Mouse (Mus musculus) liver, embryonic 12.5 days (tissue): Measurements from ENCODE around the gene Gm10309. TPM values are rescaled to one million over a fixed set of nuclear protein-coding genes. Genes with fewer than 3 reads are reported as not detected.

Experiments used
- ATAC-seq: fragments of 200-750 bp; cut with Nextera tagmentation; 2 replicates; pipeline ENCODE4 v1.8.0; 2017; ENCODE audit warnings: moderate number of reproducible peaks, mild to moderate bottlenecking, moderate library complexity
- H3K27ac ChIP-seq: fragments of 300-500 bp; sonication (generic); 2 replicates; pipeline ENCODE4 v1.5.1; 2016; ENCODE audit warnings: mild to moderate bottlenecking
- H3K27me3 ChIP-seq: fragments of 300-500 bp; sonication (generic); replicated peaks from 2 replicates; pipeline ENCODE4 v1.6.1; 2016; ENCODE audit warnings: mild to moderate bottlenecking, moderate library complexity
- H3K36me3 ChIP-seq: fragments of 300-500 bp; sonication (generic); 2 replicates; pipeline ENCODE4 v1.6.1; 2016; ENCODE audit warnings: mild to moderate bottlenecking, moderate library complexity
- H3K4me1 ChIP-seq: fragments of 300-500 bp; sonication (generic); 2 replicates; pipeline ENCODE4 v1.6.1; 2016
- H3K4me2 ChIP-seq: fragments of 300-500 bp; sonication (generic); 2 replicates; pipeline ENCODE4 v1.6.1; 2016; ENCODE audit warnings: mild to moderate bottlenecking, moderate library complexity
- H3K4me3 ChIP-seq: fragments of 300-500 bp; sonication (generic); 2 replicates; pipeline ENCODE4 v1.5.1; 2016; ENCODE audit warnings: mild to moderate bottlenecking, moderate library complexity
- H3K9ac ChIP-seq: fragments of 300-500 bp; sonication (generic); 2 replicates; pipeline ENCODE4 v1.6.1; 2016; ENCODE audit warnings: mild to moderate bottlenecking, moderate library complexity
- H3K9me3 ChIP-seq: fragments of 300-500 bp; sonication (generic); replicated peaks from 2 replicates; pipeline ENCODE4 v1.6.1; 2016; ENCODE audit warnings: mild to moderate bottlenecking, moderate library complexity
- WGBS: fragments of 180-500 bp; shearing (Covaris S2); methylation state at CpG from one replicate; pipeline ENCODE4 v1.1.7; 2016; ENCODE audit not compliant: insufficient replicate concordance; 5-methylcytosine and 5-hydroxymethylcytosine counted together
- polyA plus RNA-seq: library from polyadenylated mRNA; unstranded; fragments of >200 nt; fragmentation: Nextera tagmentation; extraction: Ambion mirVana; gene quantifications from 2 replicates; pipeline ENCODE4 v1.2.1, GENCODE M21; 2016

Gm10309 gene
- polyA plus RNA-seq, 1 experiment from 2014 or later, result 0.07 TPM

DNA sequence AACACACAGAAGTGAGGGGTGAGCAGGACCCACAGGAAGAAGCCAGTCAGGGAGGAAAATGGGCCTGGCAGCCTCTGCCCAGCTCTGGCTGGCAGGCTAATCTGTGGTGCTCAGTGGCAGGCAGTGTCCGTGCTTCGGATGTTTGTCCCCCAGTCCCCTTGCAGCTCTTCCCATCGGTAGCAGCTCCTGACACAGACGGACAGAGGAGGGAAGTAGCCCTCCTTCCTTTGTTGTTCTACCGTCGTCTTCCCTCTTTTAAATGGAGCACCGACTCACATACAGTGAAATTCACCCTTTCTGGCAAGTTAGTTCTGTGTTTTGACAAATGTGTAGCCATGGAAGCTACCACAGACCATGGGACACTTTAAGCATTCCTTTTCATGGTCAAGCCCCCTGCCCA is 38.2 kb downstream of the Gm10309 start:
- peaks cover 14% of the 10 kb centered on the region for H3K4me1 ChIP-seq
- H3K9me3 ChIP-seq, result no peaks in the 10 kb centered on the region
- H3K36me3 ChIP-seq, result no peaks in the 10 kb centered on the region
- H3K4me3 ChIP-seq, result no peak overlapping the region
- H3K27me3 ChIP-seq, result no peaks in the 10 kb centered on the region
- no peak overlapping the region for H3K4me2 ChIP-seq
- no peak overlapping the region for H3K27ac ChIP-seq
- no peak overlapping the region for H3K9ac ChIP-seq
- no peak for ATAC-seq
- 33% methylated on average over 7 of the region's 7 CpGs for WGBS

DNA sequence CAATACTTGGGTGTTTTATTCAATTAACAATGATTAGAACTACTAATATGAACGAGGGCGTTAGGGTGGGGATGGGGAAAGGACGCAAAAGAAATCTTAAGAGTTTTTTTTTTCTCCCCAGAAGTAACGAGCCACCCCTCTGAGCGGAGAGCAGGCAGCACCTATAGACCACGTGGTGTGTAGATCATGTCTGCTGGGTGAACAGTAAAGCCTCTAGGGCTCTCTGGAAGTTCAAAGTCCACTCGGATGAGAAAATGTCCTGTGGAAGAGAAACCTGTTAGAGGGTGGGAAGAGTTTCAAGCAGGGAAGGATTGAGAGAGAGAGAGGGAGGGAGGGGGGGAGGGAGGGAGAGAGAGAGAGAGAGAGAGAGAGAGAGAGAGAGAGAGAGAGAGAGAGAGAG is 38.6 kb downstream of the Gm10309 start:
- Histone ChIP-seq H3K9me3 (no peaks in the 10 kb centered on the region), H3K4me2 (no peak overlapping the region), H3K9ac (no peak overlapping the region), H3K27me3 (no peaks in the 10 kb centered on the region), H3K27ac (no peak overlapping the region), H3K4me1 (peaks cover 14% of the 10 kb centered on the region), H3K4me3 (no peak overlapping the region), H3K36me3 (no peaks in the 10 kb centered on the region)
- no peak for ATAC-seq
- 67% methylated on average over 7 of the region's 7 CpGs for WGBS

DNA sequence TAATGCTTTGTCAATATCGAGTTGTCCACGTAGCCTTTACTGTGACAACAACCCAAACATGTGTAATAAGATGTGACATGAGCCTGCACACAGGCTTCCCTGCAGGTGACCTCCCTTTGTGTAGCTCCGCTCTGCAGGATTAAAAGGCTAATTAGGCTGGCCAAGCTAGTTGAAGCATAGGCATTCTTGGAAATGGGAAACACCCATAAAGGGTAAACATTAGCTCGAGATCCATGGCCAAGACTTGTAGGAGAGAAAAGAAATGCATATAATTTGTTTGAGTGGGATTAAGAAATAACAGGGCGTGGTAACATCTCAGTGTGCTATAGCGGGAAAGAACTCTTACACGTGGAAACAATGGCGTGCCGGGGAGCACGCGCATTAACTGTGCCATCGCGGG is 39.2 kb downstream of the Gm10309 start:
- H3K4me1 ChIP-seq, result peaks cover 14% of the 10 kb centered on the region
- H3K27ac ChIP-seq, result no peak overlapping the region
- H3K4me3 ChIP-seq, result no peak overlapping the region
- no peak for ATAC-seq
- no peaks in the 10 kb centered on the region for H3K36me3 ChIP-seq
- H3K4me2 ChIP-seq, result no peak overlapping the region
- H3K9me3 ChIP-seq, result no peaks in the 10 kb centered on the region
- H3K9ac ChIP-seq, result no peak overlapping the region
- no peaks in the 10 kb centered on the region for H3K27me3 ChIP-seq
- 83% methylated on average over 13 of the region's 13 CpGs for WGBS

DNA sequence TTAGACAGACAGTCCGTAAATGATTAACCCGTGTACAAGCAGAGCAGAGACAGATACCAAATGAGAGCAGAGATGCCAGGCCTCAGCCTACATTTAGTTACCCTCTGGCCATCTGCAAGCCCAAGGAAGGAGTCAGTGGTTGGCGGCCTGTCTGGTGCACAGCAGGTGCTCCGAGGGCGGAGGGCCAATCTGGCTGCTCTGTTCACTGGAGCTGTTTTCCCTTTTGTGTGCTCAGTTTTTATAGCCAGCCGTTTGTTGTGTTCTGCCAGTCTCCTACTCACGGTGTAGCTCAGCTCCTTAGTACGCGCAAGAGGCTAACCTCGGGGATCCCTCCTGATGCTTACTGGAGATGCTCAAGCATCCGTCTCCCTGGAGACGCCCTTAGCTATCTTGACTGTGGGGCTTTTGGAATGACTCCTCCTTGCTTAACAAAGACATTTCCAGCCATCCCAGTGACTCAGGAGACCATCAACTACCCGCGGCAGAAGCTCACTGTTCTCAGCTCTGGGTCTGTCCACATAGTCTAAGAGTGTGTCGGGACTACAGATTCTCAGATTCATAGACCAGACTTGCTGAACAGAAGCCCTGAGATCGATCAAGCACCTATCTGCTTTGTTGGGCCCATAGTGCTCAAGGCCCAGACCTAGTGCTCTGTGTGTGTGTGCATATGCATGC is 40.2 kb downstream of the Gm10309 start:
- 77% methylated on average over 16 of the region's 16 CpGs for WGBS
- no peaks in the 10 kb centered on the region for H3K9me3 ChIP-seq
- H3K36me3 ChIP-seq, result no peaks in the 10 kb centered on the region
- no peaks in the 10 kb centered on the region for H3K27me3 ChIP-seq
- no peak overlapping the region for H3K4me2 ChIP-seq
- H3K9ac ChIP-seq, result no peak overlapping the region
- H3K4me1 ChIP-seq, result peaks cover 14% of the 10 kb centered on the region
- ATAC-seq, result no peak
- no peak overlapping the region for H3K4me3 ChIP-seq
- H3K27ac ChIP-seq, result no peak overlapping the region

DNA sequence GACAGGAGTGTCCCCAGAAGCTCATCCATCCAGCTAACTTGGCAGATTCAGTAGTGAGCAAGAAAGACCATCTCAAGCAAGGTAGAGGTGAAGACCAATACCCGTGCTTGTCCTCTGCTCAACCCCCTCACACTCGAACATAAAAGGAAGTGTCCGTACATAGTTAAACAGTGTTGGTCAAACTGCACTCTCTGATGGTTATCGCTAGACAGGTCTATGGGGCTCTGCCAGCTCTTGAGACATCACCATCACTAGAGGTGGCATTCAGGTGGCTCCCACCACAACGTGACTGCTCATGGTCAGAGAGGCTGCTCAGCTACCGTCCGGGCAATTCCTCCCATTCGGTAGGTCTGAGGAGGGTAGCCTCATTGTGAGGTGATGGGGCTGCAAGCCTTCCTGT is 40.8 kb downstream of the Gm10309 start:
- H3K9me3 ChIP-seq, result no peaks in the 10 kb centered on the region
- H3K9ac ChIP-seq, result no peak overlapping the region
- no peak overlapping the region for H3K4me2 ChIP-seq
- no peak overlapping the region for H3K4me3 ChIP-seq
- ATAC-seq, result no peak
- peaks cover 14% of the 10 kb centered on the region for H3K4me1 ChIP-seq
- H3K27ac ChIP-seq, result no peak overlapping the region
- H3K36me3 ChIP-seq, result no peaks in the 10 kb centered on the region
- no peaks in the 10 kb centered on the region for H3K27me3 ChIP-seq
- 69% methylated on average over 8 of the region's 8 CpGs for WGBS

DNA sequence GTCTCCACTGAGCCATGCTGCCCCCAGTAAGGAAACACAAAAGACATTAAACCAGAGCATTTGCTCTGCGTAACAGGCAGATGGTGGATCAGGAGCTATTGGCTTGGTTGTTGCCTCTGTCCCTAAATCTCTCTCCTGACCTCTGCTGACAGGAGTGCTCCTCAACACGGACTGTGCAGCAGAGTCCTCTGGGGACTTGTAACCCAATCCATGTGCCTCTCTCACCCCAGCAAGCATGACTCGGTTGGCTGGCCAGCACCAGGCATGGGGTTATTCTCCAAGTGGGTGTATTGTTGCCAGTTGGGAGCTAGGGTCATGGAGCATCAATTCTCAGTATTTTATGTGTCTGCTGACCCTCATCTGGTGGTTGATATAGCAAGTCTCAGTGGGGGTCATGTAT is 41.7 kb downstream of the Gm10309 start:
- H3K4me1 ChIP-seq, result peaks cover 14% of the 10 kb centered on the region
- H3K9me3 ChIP-seq, result no peaks in the 10 kb centered on the region
- H3K27me3 ChIP-seq, result no peaks in the 10 kb centered on the region
- WGBS, result 60% methylated on average over 3 of the region's 3 CpGs
- no peak overlapping the region for H3K9ac ChIP-seq
- H3K36me3 ChIP-seq, result no peaks in the 10 kb centered on the region
- ATAC-seq, result no peak
- no peak overlapping the region for H3K4me3 ChIP-seq
- H3K4me2 ChIP-seq, result no peak overlapping the region
- H3K27ac ChIP-seq, result no peak overlapping the region

DNA sequence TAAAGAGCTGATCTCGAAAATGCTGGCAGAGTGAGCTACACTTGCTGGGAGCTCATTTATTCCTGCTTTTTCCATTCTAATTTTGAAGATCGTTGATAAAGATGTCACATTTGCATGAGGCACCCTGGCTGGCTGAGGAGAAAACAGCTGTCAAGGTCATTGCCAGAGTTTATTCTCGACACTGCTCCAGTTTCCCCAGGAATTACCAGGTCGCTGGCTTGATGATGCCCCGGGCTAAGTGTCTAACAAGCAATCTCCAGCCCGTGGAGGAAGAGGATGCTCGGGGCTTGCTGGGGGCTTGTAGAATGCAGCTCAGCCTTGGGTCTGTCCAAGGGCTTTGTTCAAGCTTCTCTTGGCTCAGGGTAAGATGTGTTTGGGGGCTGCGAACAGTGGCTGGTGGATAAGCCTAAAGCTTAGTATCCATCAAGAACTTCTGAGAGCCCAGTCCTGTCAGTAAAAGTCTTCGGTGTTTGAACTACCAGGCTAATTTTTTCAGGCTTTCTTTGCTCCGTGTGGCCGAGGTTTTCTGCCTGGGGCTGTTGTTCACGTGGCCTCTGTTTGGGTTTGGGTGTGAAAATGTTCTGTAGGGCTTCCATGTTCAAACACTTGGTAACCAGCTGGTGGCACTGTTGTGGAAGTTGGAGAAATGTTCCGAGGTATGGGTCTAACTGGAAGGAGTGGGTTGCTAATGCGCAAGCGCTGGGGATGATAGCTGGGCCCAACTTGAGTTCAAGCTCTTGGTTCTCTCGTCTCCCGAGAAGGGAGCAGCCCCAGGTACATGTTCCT is 44.2 kb downstream of the Gm10309 start:
- no peaks in the 10 kb centered on the region for H3K36me3 ChIP-seq
- no peaks in the 10 kb centered on the region for H3K4me1 ChIP-seq
- WGBS, result 66% methylated on average over 17 of the region's 17 CpGs
- ATAC-seq, result no peak
- no peak overlapping the region for H3K27ac ChIP-seq
- H3K9ac ChIP-seq, result no peak overlapping the region
- no peaks in the 10 kb centered on the region for H3K27me3 ChIP-seq
- no peaks in the 10 kb centered on the region for H3K9me3 ChIP-seq
- H3K4me3 ChIP-seq, result no peak overlapping the region
- no peak overlapping the region for H3K4me2 ChIP-seq

DNA sequence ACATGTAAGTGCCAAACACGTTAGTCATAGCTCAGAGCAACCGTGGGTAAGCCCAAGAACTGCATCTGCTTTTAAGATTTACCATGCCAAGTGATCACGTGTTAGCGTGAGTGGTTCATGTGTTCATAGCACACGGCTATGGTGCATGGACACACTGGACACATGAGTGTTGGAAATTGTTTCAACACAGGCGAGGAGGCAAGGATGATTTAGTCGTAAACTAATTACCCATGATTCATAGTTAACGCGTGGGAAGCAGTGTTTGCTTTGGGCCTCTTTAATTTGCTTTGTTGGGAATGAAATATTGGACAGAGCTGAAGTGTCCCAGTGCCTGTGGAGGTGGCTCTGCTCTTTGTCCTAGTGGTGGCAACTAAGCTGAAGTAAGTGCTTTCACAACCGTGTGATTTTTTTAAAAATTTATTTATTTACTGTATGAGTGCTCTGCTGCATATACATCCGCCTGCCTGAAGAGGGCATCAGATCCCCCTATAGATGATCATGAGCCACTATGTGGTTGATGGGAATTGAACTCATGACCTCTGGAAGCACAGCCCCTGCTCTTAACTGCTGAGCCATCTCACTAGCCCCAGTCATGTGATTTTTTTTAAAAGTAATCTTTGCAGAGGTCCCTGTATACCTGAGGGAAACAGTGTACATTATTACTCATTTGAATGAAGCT is 46.6 kb downstream of the Gm10309 start:
- Histone ChIP-seq H3K4me1 (no peaks in the 10 kb centered on the region), H3K9ac (no peak overlapping the region), H3K27ac (no peak overlapping the region), H3K36me3 (no peaks in the 10 kb centered on the region), H3K27me3 (no peaks in the 10 kb centered on the region), H3K4me2 (no peak overlapping the region), H3K4me3 (no peak overlapping the region), H3K9me3 (no peaks in the 10 kb centered on the region)
- WGBS, result 75% methylated on average over 11 of the region's 11 CpGs
- no peak for ATAC-seq

DNA sequence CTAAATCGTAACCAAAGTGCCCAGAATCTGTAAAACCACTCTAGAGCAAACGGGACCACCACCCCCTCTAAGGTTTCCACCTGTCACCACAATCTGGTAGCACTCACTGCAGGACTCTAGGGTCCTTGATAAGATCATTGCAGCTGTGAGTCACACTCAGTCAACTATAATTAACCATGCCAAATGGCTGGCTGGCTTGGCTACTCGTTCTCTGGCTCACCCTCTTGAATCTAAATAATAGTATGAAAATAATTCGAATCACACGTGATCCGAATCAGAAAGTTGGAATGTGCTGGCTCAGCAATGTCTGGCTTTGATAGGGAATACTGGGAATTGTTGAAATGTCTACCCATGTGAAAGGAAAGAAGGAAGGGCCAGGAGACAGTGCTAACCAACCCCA is 48.5 kb downstream of the Gm10309 start:
- no peak overlapping the region for H3K4me3 ChIP-seq
- H3K4me2 ChIP-seq, result no peak overlapping the region
- H3K9ac ChIP-seq, result no peak overlapping the region
- no peaks in the 10 kb centered on the region for H3K27me3 ChIP-seq
- ATAC-seq, result no peak
- WGBS, result 58% methylated on average over 6 of the region's 6 CpGs
- H3K27ac ChIP-seq, result no peak overlapping the region
- no peaks in the 10 kb centered on the region for H3K4me1 ChIP-seq
- no peaks in the 10 kb centered on the region for H3K36me3 ChIP-seq
- no peaks in the 10 kb centered on the region for H3K9me3 ChIP-seq

DNA sequence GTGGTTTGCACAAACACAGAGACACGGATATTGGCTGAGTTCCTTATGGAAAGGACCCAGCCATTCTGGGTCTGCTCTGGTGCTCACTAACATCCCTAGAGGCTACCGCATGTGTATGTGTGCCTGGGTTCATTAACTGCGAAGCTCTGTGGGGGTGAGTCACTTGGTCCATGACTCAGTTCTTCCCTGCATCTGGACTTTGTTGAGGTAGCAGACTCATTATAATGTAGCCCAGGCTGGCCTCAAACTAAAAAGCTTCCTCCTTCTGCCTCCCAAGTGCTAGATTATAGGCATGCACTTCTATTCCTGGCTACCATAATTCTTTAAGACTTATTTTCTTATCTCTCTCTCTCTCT is 50.7 kb downstream of the Gm10309 start:
- WGBS, result 68% methylated on average over 3 of the region's 3 CpGs
- Histone ChIP-seq H3K27ac (no peak overlapping the region), H3K4me2 (no peak overlapping the region)

DNA sequence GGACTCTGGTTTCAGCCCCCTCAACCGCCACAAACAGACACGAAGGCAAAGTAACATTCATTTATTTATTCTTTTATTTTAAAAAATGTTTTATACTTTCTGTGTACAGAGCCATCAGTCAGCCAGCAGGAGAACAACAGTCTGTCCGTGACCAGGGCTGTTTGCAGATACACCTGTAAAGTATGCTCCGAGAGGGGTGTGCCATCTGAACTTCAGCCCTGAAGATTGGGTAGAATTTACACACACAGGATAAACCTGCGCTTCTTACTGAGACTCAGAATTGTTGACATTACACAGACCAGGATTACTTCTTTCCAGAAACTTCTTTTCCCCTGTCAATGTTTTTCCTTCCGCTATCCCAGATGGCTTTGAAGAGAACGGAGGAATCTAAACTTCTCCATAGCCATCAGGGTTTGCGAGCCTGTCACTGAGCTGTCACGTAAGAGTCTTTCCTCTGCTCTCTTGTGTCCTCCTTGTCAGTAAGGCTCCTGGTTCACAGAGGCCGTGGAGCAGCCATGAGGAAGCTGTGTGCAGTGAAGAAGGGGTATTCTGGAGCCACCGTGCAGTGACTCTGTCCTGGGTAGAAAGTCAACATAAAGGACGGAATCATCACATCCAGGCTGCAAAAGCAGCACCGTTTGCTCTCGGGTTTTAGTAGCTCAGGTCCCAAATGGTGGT is 51.2 kb downstream of the Gm10309 start:
- WGBS, result 68% methylated on average over 14 of the region's 14 CpGs
- Histone ChIP-seq H3K4me2 (no peak overlapping the region), H3K4me1 (no peaks in the 10 kb centered on the region), H3K9me3 (no peaks in the 10 kb centered on the region), H3K4me3 (no peak overlapping the region), H3K36me3 (no peaks in the 10 kb centered on the region), H3K27me3 (no peaks in the 10 kb centered on the region), H3K9ac (no peak overlapping the region), H3K27ac (no peak overlapping the region)
- no peak for ATAC-seq

More for the DNA sequence above, 50.7 kb downstream of the Gm10309 start:
- Histone ChIP-seq H3K9ac (no peak overlapping the region), H3K4me1 (no peaks in the 10 kb centered on the region), H3K36me3 (no peaks in the 10 kb centered on the region), H3K9me3 (no peaks in the 10 kb centered on the region), H3K27me3 (no peaks in the 10 kb centered on the region), H3K4me3 (no peak overlapping the region)
- ATAC-seq, result no peak

DNA sequence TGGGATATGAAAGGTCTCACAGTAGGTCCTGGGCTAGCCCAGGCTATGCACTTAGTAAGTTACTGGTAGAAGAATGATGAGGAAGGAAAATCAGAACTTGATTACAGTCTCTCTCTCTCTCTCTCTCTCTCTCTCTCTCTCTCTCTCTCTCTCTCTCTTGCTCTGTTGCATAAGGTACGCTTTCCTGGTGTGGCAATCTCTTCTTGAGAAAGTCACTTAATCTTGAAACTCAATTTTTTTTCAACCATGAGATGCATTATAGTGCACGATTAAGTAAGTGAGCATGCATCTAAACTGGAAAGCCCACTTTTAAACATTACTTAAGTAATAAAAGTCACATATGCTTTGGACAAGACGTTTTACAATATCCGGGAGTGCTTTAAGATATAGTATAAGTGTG is 52.1 kb downstream of the Gm10309 start:
- ATAC-seq, result no peak
- WGBS, result 75% methylated on average over 4 of the region's 4 CpGs
- no peaks in the 10 kb centered on the region for H3K4me1 ChIP-seq
- no peak overlapping the region for H3K9ac ChIP-seq
- H3K27ac ChIP-seq, result no peak overlapping the region
- no peaks in the 10 kb centered on the region for H3K36me3 ChIP-seq
- H3K27me3 ChIP-seq, result no peaks in the 10 kb centered on the region
- no peak overlapping the region for H3K4me3 ChIP-seq
- H3K9me3 ChIP-seq, result no peaks in the 10 kb centered on the region; the same call in 1 of the 2 replicates
- H3K4me2 ChIP-seq, result no peak overlapping the region
